Mouse (Mus musculus) kidney, embryonic 14.5 days (tissue): ENCODE results near the gene Adgb. TPM values are rescaled to one million over a fixed set of nuclear protein-coding genes. Genes with fewer than 3 reads are reported as not detected.

ENCODE experiments used
- ATAC-seq: fragments of 200-750 bp; cut with Nextera tagmentation; 2 replicates; pipeline ENCODE4 v1.8.0; 2017; ENCODE audit warnings: moderate number of reproducible peaks, mild to moderate bottlenecking, moderate TSS enrichment, moderate library complexity; ENCODE audit not compliant: low FRiP score, low TSS enrichment
- H3K27ac ChIP-seq: fragments of 300-500 bp; sonication (generic); 2 replicates; pipeline ENCODE4 v1.5.1; 2014; ENCODE audit warnings: low read depth, mild to moderate bottlenecking, low read length, moderate library complexity, mixed read lengths
- H3K27me3 ChIP-seq: fragments of 300-500 bp; sonication (generic); 2 replicates; pipeline ENCODE4 v1.6.1; 2014; ENCODE audit warnings: mild to moderate bottlenecking, low read length; ENCODE audit not compliant: control insufficient read depth, insufficient read depth
- H3K36me3 ChIP-seq: fragments of 300-500 bp; sonication (generic); 2 replicates; pipeline ENCODE4 v1.6.1; 2014; ENCODE audit warnings: low read length, mixed read lengths; ENCODE audit not compliant: control insufficient read depth, insufficient read depth
- H3K4me1 ChIP-seq: fragments of 300-500 bp; sonication (generic); 2 replicates; pipeline ENCODE4 v1.6.1; 2014; ENCODE audit warnings: low read length, mixed read lengths; ENCODE audit not compliant: control insufficient read depth, insufficient read depth
- H3K4me2 ChIP-seq: fragments of 300-500 bp; sonication (generic); replicated peaks from 2 replicates; pipeline ENCODE4 v1.6.1; 2014; ENCODE audit warnings: low read depth, mild to moderate bottlenecking, low read length
- H3K4me3 ChIP-seq: fragments of 300-500 bp; sonication (generic); 2 replicates; pipeline ENCODE4 v1.5.1; 2014; ENCODE audit warnings: mild to moderate bottlenecking, low read length
- H3K9ac ChIP-seq: fragments of 300-500 bp; sonication (generic); 2 replicates; pipeline ENCODE4 v1.6.1; 2014; ENCODE audit warnings: low read depth, mild to moderate bottlenecking, low read length, moderate library complexity
- H3K9me3 ChIP-seq: fragments of 300-500 bp; sonication (generic); 2 replicates; pipeline ENCODE4 v1.6.1; 2016; ENCODE audit warnings: low read length; ENCODE audit not compliant: control insufficient read depth
- WGBS: fragments of 180-500 bp; shearing (Covaris S2); extraction: QIAGEN DNeasy Blood & Tissue Kit; methylation state at CpG from one replicate; pipeline ENCODE4 v1.1.7; 2014; 5-methylcytosine and 5-hydroxymethylcytosine counted together
- polyA plus RNA-seq: library from polyadenylated mRNA; unstranded; fragments of >200 nt; fragmentation: Nextera tagmentation; extraction: Ambion mirVana; gene quantifications from 2 replicates; pipeline ENCODE4 v1.2.1, GENCODE M21; 2014

Adgb gene
- polyA plus RNA-seq, 1 experiment from 2014 or later: 0.08 TPM

DNA sequence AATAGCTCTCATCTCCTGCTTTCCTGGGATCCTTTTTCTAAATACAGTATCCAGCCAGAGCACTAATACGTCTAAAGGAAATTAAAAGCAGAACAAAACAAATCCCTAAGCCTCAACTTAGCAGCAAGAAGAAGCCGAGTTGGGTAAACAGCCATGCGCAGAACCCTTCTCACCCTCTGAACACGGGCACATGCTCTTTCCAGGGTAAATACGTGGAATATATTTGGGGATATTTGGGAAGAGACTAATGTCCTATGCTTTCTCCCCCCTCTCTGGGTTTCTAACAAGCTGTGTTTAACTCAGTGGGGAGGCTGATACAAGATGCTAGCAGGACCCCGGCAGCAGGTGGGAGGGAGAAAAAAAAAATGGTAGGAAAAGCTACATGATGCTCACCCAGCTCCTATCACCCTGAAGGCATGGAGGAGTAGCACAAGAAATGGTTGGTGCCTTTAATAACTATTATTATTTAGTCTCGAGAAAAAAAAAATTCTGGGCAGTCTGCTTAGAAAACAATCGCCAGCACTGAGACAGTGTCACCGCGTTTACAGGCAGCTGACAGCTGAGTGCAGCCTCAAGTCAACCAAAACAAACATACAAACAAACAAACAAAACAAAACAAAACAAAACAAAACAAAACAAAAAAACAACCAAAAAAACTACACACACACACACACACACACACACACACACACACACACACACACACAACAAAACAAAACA is 151.6 kb downstream of the Adgb start:
- peak overlapping the region; percentile 2; the same call in 1 of the 2 replicates for H3K4me3 ChIP-seq
- ATAC-seq: no peak
- H3K27me3 ChIP-seq: peaks cover 3% of the 10 kb centered on the region; the same call in 1 of the 2 replicates
- no peaks in the 10 kb centered on the region for H3K36me3 ChIP-seq
- H3K27ac ChIP-seq: no peak overlapping the region
- no peak overlapping the region for H3K9ac ChIP-seq
- H3K4me1 ChIP-seq: no peaks in the 10 kb centered on the region
- H3K4me2 ChIP-seq: peak overlapping the region; percentile 24; the same call in 1 of the 2 replicates
- no peaks in the 10 kb centered on the region for H3K9me3 ChIP-seq
- WGBS: 68% methylated on average over 10 of the region's 10 CpGs

DNA sequence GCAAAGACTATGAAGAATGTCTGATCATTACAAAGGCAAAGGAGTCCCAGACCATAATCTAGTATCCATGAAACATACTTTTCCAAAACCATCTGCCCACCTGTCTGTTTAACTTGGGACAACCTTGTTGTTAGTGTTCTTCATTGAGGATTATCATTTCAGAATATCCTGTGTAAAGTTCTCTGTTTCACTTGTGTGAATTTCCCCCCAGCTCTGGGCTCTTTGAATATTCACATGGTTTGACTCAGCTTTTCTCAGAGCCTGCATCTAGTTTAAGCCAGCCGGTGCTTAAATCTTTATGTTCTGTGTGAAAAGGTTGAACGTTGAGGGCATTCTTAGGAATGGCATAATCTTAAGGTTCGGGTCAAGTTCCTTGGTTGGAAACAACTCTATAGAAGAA is 154.0 kb downstream of the Adgb start:
- 83% methylated on average over 3 of the region's 3 CpGs for WGBS
- Histone ChIP-seq H3K4me2 (no peak overlapping the region), H3K4me1 (no peaks in the 10 kb centered on the region), H3K9me3 (no peaks in the 10 kb centered on the region), H3K27me3 (peaks cover 7% of the 10 kb centered on the region; the same call in 1 of the 2 replicates), H3K4me3 (no peak overlapping the region), H3K27ac (no peak overlapping the region), H3K36me3 (no peaks in the 10 kb centered on the region), H3K9ac (no peak overlapping the region)
- no peak for ATAC-seq

GRCm38 (mm10) chr10:10315631-10316030 is 156.5 kb downstream of the Adgb start:
- H3K4me2 ChIP-seq: no peak overlapping the region
- H3K27ac ChIP-seq: no peak overlapping the region
- no peaks in the 10 kb centered on the region for H3K9me3 ChIP-seq
- WGBS: 92% methylated on average over 2 of the region's 2 CpGs
- no peak overlapping the region for H3K4me3 ChIP-seq
- ATAC-seq: no peak
- no peak overlapping the region for H3K9ac ChIP-seq
- H3K36me3 ChIP-seq: no peaks in the 10 kb centered on the region
- no peaks in the 10 kb centered on the region for H3K4me1 ChIP-seq
- peaks cover 7% of the 10 kb centered on the region; the same call in 1 of the 2 replicates for H3K27me3 ChIP-seq

- Histone ChIP-seq H3K4me1 (no peaks in the 10 kb centered on the region), H3K9ac (no peak overlapping the region), H3K4me3 (no peak overlapping the region), H3K27me3 (peaks cover 7% of the 10 kb centered on the region; the same call in 1 of the 2 replicates), H3K36me3 (no peaks in the 10 kb centered on the region), H3K9me3 (no peaks in the 10 kb centered on the region), H3K27ac (no peak overlapping the region), H3K4me2 (no peak overlapping the region)
- ATAC-seq: no peak
- WGBS: 75% methylated on average over 5 of the region's 5 CpGs
Measured at GRCm38 (mm10) chr10:10314521-10314920, 157.6 kb downstream of the Adgb start.

DNA sequence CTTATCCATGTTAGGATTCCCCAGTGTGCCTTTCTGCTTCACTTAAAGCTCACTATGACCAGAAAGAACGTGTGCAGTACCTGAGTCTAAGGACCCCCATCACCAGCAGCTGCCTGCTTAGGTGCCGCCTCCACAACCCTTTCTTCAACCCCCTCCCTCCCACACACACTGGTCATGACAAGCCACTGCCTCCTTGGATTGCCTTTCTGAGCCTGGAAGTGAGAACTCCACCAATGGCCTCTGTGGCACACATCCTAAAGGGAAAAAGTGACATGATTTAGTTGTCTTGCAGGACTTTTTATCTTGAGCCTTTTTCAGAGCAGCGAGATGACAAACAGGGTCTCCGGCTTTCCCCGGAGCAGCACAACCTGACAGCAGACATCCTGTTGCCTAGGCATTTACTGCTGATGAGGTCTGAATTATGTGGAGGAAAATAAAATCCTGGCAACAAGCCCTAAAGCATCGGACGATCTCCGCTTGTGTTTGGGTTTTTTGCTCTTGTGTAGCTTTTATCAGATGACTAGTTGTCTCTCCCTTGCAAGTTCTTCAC is 162.2 kb downstream of the Adgb start:
- 27% methylated on average over 8 of the region's 8 CpGs for WGBS
- peak; percentile 52; the same call in 1 of the 2 replicates for ATAC-seq
- no peak overlapping the region for H3K27ac ChIP-seq
- H3K27me3 ChIP-seq: peaks cover 10% of the 10 kb centered on the region
- H3K9ac ChIP-seq: no peak overlapping the region
- no peak overlapping the region for H3K4me2 ChIP-seq
- no peak overlapping the region for H3K4me3 ChIP-seq
- no peaks in the 10 kb centered on the region for H3K4me1 ChIP-seq
- no peaks in the 10 kb centered on the region for H3K36me3 ChIP-seq
- no peaks in the 10 kb centered on the region for H3K9me3 ChIP-seq

GRCm38 (mm10) chr10:10309056-10309455 is 163.1 kb downstream of the Adgb start:
- Histone ChIP-seq H3K36me3 (no peaks in the 10 kb centered on the region), H3K9me3 (no peaks in the 10 kb centered on the region), H3K4me1 (no peaks in the 10 kb centered on the region), H3K4me3 (no peak overlapping the region), H3K27me3 (peaks cover 13% of the 10 kb centered on the region), H3K9ac (no peak overlapping the region), H3K4me2 (no peak overlapping the region), H3K27ac (no peak overlapping the region)
- ATAC-seq: no peak
- 79% methylated on average over 4 of the region's 4 CpGs for WGBS

DNA sequence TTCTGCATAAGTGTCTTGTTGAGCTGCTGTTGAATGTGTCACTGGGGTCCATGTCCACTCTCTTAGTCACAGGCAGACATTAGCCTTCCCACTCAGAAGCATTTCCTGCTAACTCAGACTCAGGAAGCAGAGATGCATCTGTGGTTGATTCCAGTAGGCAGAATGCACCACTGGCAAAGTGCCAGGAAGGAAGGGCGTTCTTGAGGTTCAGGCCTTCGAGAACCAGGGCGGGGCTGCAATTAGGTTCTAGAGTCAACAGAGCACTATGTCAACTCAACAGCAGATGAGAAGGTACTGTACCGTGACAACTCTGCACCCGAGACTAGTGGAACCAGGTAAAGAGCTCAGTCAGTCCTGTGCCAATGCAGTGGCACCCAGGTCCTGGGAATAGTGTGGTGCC is 164.7 kb downstream of the Adgb start:
- H3K9me3 ChIP-seq: no peaks in the 10 kb centered on the region
- H3K36me3 ChIP-seq: no peaks in the 10 kb centered on the region
- peaks cover 16% of the 10 kb centered on the region for H3K27me3 ChIP-seq
- H3K27ac ChIP-seq: no peak overlapping the region
- no peak overlapping the region for H3K9ac ChIP-seq
- no peak overlapping the region for H3K4me3 ChIP-seq
- H3K4me2 ChIP-seq: no peak overlapping the region
- peak; percentile 52; the same call in 1 of the 2 replicates for ATAC-seq
- no peaks in the 10 kb centered on the region for H3K4me1 ChIP-seq
- 83% methylated on average over 5 of the region's 5 CpGs for WGBS

DNA sequence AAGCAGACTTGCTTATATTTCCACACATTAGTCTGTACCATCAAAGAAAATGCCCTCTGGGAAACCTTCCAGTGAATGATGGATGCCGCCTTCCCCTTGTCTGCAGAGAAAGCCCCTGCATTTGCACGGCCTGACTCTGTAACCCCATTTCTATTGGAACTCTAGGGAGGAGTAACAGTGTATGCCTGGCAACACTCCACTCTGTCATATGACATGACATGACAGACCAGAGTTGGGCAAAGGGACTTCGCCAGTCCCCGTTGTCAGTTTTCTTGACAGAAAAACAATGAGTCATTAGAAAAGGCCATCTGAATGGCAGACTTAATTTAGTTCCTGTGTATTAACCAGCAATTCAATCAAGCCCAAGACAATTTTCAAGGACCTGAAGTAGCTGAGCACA is 167.8 kb downstream of the Adgb start:
- Histone ChIP-seq H3K9me3 (no peaks in the 10 kb centered on the region), H3K36me3 (no peaks in the 10 kb centered on the region), H3K27me3 (peaks cover 16% of the 10 kb centered on the region), H3K4me3 (no peak overlapping the region), H3K9ac (no peak overlapping the region), H3K27ac (no peak overlapping the region), H3K4me2 (no peak overlapping the region), H3K4me1 (peaks cover 10% of the 10 kb centered on the region)
- ATAC-seq: no peak
- WGBS: 75% methylated on average over 4 of the region's 4 CpGs

GRCm38 (mm10) chr10:10301692-10302091 is 170.4 kb downstream of the Adgb start:
- no peak for ATAC-seq
- no peak overlapping the region for H3K27ac ChIP-seq
- H3K4me1 ChIP-seq: peaks cover 10% of the 10 kb centered on the region
- 9% methylated on average over 4 of the region's 4 CpGs for WGBS
- no peak overlapping the region for H3K4me2 ChIP-seq
- no peaks in the 10 kb centered on the region for H3K9me3 ChIP-seq
- no peaks in the 10 kb centered on the region for H3K36me3 ChIP-seq
- no peak overlapping the region for H3K4me3 ChIP-seq
- H3K9ac ChIP-seq: no peak overlapping the region
- peaks cover 20% of the 10 kb centered on the region; the same call in 1 of the 2 replicates for H3K27me3 ChIP-seq
